Mouse (Mus musculus) embryo, embryonic 9.5 days (tissue): ENCODE results near the gene Fkbp6.

Source experiments
- DNase-seq: peaks from one replicate; pipeline ENCODE4 v3.0.0-alpha.2; 2017; ENCODE audit errors: extremely low spot score

Fkbp6 gene

GRCm38 (mm10) chr5:135352995-135353394 is 3.2 kb upstream of the Fkbp6 start, which contains the start of gene Trim50:
TSS of gene Trim50 (plus strand) at chr5:135353295.
- no peak for DNase-seq

GRCm38 (mm10) chr5:135351606-135352005 is 1.8 kb upstream of the Fkbp6 start:
- no peak for DNase-seq

- no peak for DNase-seq
Observed at GRCm38 (mm10) chr5:135347511-135348011, 2.3 kb downstream of the Fkbp6 start.

- no peak for DNase-seq
Observed at GRCm38 (mm10) chr5:135346430-135346829, 3.4 kb downstream of the Fkbp6 start.

GRCm38 (mm10) chr5:135345989-135346388 is 3.9 kb downstream of the Fkbp6 start:
- no peak for DNase-seq

GRCm38 (mm10) chr5:135337575-135337974 is 12.3 kb downstream of the Fkbp6 start:
- no peak for DNase-seq

GRCm38 (mm10) chr5:135331161-135331560 is 18.7 kb downstream of the Fkbp6 start:
- DNase-seq = no peak

- no peak for DNase-seq
Observed at GRCm38 (mm10) chr5:135330201-135330600, 19.6 kb downstream of the Fkbp6 start.

GRCm38 (mm10) chr5:135329471-135329870 is 20.4 kb downstream of the Fkbp6 start:
- DNase-seq = no peak

GRCm38 (mm10) chr5:135326121-135326659 is 23.7 kb downstream of the Fkbp6 start:
- DNase-seq = no peak

GRCm38 (mm10) chr5:135322197-135322596 is 27.6 kb downstream of the Fkbp6 start:
- no peak for DNase-seq

GRCm38 (mm10) chr5:135319856-135320255 is 30.0 kb downstream of the Fkbp6 start:
- no peak for DNase-seq

- no peak for DNase-seq
Observed at GRCm38 (mm10) chr5:135316177-135316576, 33.7 kb downstream of the Fkbp6 start.

- DNase-seq = no peak
Observed at GRCm38 (mm10) chr5:135306321-135306965, 43.4 kb downstream of the Fkbp6 start.

- DNase-seq = no peak
Observed at GRCm38 (mm10) chr5:135302454-135302853, 47.4 kb downstream of the Fkbp6 start.

- DNase-seq = no peak
Observed at GRCm38 (mm10) chr5:135301916-135302315, 47.9 kb downstream of the Fkbp6 start.

- DNase-seq = no peak
Observed at GRCm38 (mm10) chr5:135292001-135292400, 57.8 kb downstream of the Fkbp6 start.

GRCm38 (mm10) chr5:135291193-135291592 is 58.7 kb downstream of the Fkbp6 start:
- DNase-seq = no peak

- no peak for DNase-seq
Observed at GRCm38 (mm10) chr5:135290703-135291102, 59.1 kb downstream of the Fkbp6 start.

GRCm38 (mm10) chr5:135286926-135287325 is 62.9 kb downstream of the Fkbp6 start:
- no peak for DNase-seq

GRCm38 (mm10) chr5:135286185-135286584 is 63.7 kb downstream of the Fkbp6 start:
- peak; percentile 79 for DNase-seq

- no peak for DNase-seq
Observed at GRCm38 (mm10) chr5:135285211-135285610, 64.6 kb downstream of the Fkbp6 start.

GRCm38 (mm10) chr5:135280226-135280625 is 69.6 kb downstream of the Fkbp6 start:
- DNase-seq = no peak
